Mouse (Mus musculus): ENCODE data around the gene Cfap61.

DNA sequence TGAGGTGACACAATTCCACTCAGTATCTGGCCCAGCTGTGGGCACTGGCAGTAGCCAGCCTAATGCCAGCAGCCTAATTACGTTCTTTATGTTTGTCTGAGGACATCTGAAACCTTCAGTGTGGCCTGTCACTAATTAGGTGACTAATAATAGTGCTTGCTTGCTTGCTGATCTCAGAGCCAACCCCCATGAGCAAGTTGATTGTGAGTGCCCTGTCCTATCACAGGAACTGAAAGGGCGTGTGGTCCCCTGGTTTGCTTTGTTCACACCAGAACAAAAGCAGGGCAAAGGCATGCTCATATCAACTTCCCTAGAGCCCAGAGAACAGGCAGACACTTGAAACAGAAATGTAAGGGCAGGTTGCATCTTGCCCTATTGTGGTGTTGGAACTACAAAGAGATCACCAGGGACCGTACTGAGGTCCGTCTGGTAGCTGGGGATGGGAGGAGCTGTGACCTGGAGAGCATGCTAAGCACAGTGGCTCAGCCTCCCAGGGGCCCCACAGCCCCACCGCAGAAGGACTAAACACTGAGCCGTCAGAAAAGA is 148.8 kb downstream of the Cfap61 start:
- TF ChIP-seq CTCF (IDR thresholded peaks at IDR 0.05; ENCODE audit: extremely low read depth, insufficient read length, insufficient replicate concordance, low read depth, low read length) (no peak), POLR2A (IDR thresholded peaks at IDR 0.05; ENCODE audit: low read depth, low read length) (no peak)
